Mouse (Mus musculus) kidney, embryonic 15.5 days (tissue): ENCODE data around the gene Aarsd1. TPM values are rescaled to one million over a fixed set of nuclear protein-coding genes. Genes with fewer than 3 reads are reported as not detected.

Experiments used
- ATAC-seq: fragments of 200-750 bp; cut with Nextera tagmentation; replicated peaks from 2 replicates; pipeline ENCODE4 v1.8.0; 2017; ENCODE audit warnings: moderate TSS enrichment; ENCODE audit not compliant: low FRiP score
- H3K27ac ChIP-seq: fragments of 300-500 bp; sonication (generic); 2 replicates; pipeline ENCODE4 v1.5.1; 2015; ENCODE audit warnings: mild to moderate bottlenecking, inconsistent platforms
- H3K27me3 ChIP-seq: fragments of 300-500 bp; sonication (generic); 2 replicates; pipeline ENCODE4 v1.6.1; 2015; ENCODE audit warnings: inconsistent platforms
- H3K36me3 ChIP-seq: fragments of 300-500 bp; sonication (generic); 2 replicates; pipeline ENCODE4 v1.6.1; 2015; ENCODE audit warnings: inconsistent platforms
- H3K4me1 ChIP-seq: fragments of 300-500 bp; sonication (generic); 2 replicates; pipeline ENCODE4 v1.6.1; 2015; ENCODE audit warnings: inconsistent platforms
- H3K4me2 ChIP-seq: fragments of 300-500 bp; sonication (generic); 2 replicates; pipeline ENCODE4 v1.6.1; 2015; ENCODE audit warnings: moderate library complexity, mild to moderate bottlenecking, inconsistent platforms
- H3K4me3 ChIP-seq: fragments of 300-500 bp; sonication (generic); replicated peaks from 2 replicates; pipeline ENCODE4 v1.5.1; 2015; ENCODE audit warnings: mild to moderate bottlenecking, inconsistent platforms
- H3K9ac ChIP-seq: fragments of 300-500 bp; sonication (generic); 2 replicates; pipeline ENCODE4 v1.6.1; 2015; ENCODE audit warnings: mild to moderate bottlenecking, inconsistent platforms
- H3K9me3 ChIP-seq: fragments of 300-500 bp; sonication (generic); replicated peaks from 2 replicates; pipeline ENCODE4 v1.6.1; 2016; ENCODE audit warnings: inconsistent platforms
- WGBS: fragments of 180-500 bp; shearing (Covaris S2); methylation state at CpG from one replicate; pipeline ENCODE4 v1.1.7; 2015; ENCODE audit warnings: mixed read lengths; 5-methylcytosine and 5-hydroxymethylcytosine counted together
- microRNA-seq: library from miRNA; unstranded; fragments of <30 nt; microRNA quantifications from one replicate; pipeline ENCODE4, GENCODE M21; 2016
- polyA plus RNA-seq: library from polyadenylated mRNA; unstranded; fragments of >200 nt; fragmentation: Nextera tagmentation; extraction: Ambion mirVana; gene quantifications from 2 replicates; pipeline ENCODE4 v1.2.1, GENCODE M21; 2015

The Aarsd1 gene
- polyA plus RNA-seq, 1 experiment from 2014 or later: 87.2 TPM

DNA sequence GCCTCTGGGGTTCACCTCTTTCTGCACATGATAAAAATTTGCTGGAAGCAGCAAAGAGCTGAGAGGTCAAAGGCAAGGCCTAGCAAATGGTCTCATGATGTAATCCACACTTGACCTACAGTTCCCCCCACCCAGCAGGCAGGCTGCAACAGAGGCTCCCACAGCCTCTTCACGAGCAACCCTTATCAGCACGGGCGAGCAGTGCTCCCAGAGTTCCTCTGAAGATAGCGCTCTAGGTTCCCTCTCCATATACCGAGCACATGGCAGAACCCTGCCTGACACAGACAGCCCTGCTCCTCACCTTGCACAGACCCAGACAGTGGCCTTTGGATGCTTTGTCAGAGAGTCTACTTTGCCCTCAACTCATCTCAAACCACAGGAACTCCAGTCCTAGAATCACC is 52.9 kb downstream of the Aarsd1 start:
- Histone ChIP-seq H3K27ac (peak overlapping the region; percentile 52), H3K4me1 (peaks cover 30% of the 10 kb centered on the region), H3K4me3 (no peak overlapping the region), H3K27me3 (no peaks in the 10 kb centered on the region), H3K9ac (no peak overlapping the region), H3K4me2 (no peak overlapping the region), H3K9me3 (no peaks in the 10 kb centered on the region), H3K36me3 (no peaks in the 10 kb centered on the region)
- 78% methylated on average over 5 of the region's 5 CpGs for WGBS
- ATAC-seq: no peak

- peaks cover 32% of the 10 kb centered on the region for H3K4me1 ChIP-seq
- 0 out of 2 replicates have a peak, but pooled peaks have one; percentile 26 for ATAC-seq
- WGBS: 36% methylated on average over 3 of the region's 3 CpGs
Measured at GRCm38 (mm10) chr11:101360651-101361113, 56.7 kb downstream of the Aarsd1 start.

GRCm38 (mm10) chr11:101359776-101360175 is 57.6 kb downstream of the Aarsd1 start:
- no peak for ATAC-seq
- H3K27me3 ChIP-seq: no peaks in the 10 kb centered on the region
- 61% methylated on average over 9 of the region's 9 CpGs for WGBS
- H3K9me3 ChIP-seq: no peaks in the 10 kb centered on the region
- peaks cover 32% of the 10 kb centered on the region for H3K4me1 ChIP-seq
- H3K4me3 ChIP-seq: no peak overlapping the region
- H3K36me3 ChIP-seq: no peaks in the 10 kb centered on the region
- no peak overlapping the region for H3K4me2 ChIP-seq
- peak overlapping the region; percentile 64 for H3K27ac ChIP-seq
- H3K9ac ChIP-seq: no peak overlapping the region

More at GRCm38 (mm10) chr11:101360651-101361113, 56.7 kb downstream of the Aarsd1 start:
- Histone ChIP-seq H3K4me2 (no peak overlapping the region), H3K9me3 (no peaks in the 10 kb centered on the region), H3K27me3 (no peaks in the 10 kb centered on the region), H3K27ac (peak overlapping the region; percentile 64), H3K9ac (no peak overlapping the region), H3K36me3 (no peaks in the 10 kb centered on the region), H3K4me3 (no peak overlapping the region)

GRCm38 (mm10) chr11:101357505-101358182 is 59.8 kb downstream of the Aarsd1 start:
- H3K36me3 ChIP-seq: no peaks in the 10 kb centered on the region
- ATAC-seq: no peak
- no peak overlapping the region for H3K4me2 ChIP-seq
- no peaks in the 10 kb centered on the region for H3K27me3 ChIP-seq
- no peaks in the 10 kb centered on the region for H3K9me3 ChIP-seq
- H3K27ac ChIP-seq: no peak overlapping the region
- WGBS: 83% methylated on average over 3 of the region's 3 CpGs
- H3K4me3 ChIP-seq: no peak overlapping the region
- no peak overlapping the region for H3K9ac ChIP-seq
- peaks cover 25% of the 10 kb centered on the region for H3K4me1 ChIP-seq

Small RNA genes lying within 50 kb of the gene (microRNA-seq; reads per million reads assigned to microRNA genes)
- gene Mir6929: not detected

Other genes starting within 250 kb of the Aarsd1 start
- 1.9 and 2.0 TPM in 2 replicates for gene Cntnap1, start 247.1 kb downstream of the Aarsd1 start, polyA plus RNA-seq
- 17.0 and 18.6 TPM in 2 replicates for gene Plekhh3, start 246.3 kb downstream of the Aarsd1 start, polyA plus RNA-seq
- gene Ccr10, start 242.2 kb downstream of the Aarsd1 start, polyA plus RNA-seq: 0.78 and 0.82 TPM in 2 replicates
- 22.9 and 27.0 TPM in 2 replicates for gene Ezh1, start 191.2 kb downstream of the Aarsd1 start, polyA plus RNA-seq
- gene Ramp2, start 171.6 kb downstream of the Aarsd1 start, polyA plus RNA-seq: 220 and 232 TPM in 2 replicates
- 135 and 147 TPM in 2 replicates for gene Vps25, start 163.9 kb downstream of the Aarsd1 start, polyA plus RNA-seq
- gene Wnk4, start 157.0 kb downstream of the Aarsd1 start, polyA plus RNA-seq: 25.5 and 27.2 TPM in 2 replicates
- gene Cntd1, start 138.6 kb downstream of the Aarsd1 start, polyA plus RNA-seq: 1.6 and 3.1 TPM in 2 replicates
- gene Coa3, start 138.5 kb downstream of the Aarsd1 start, polyA plus RNA-seq: 185 and 195 TPM in 2 replicates
- gene Becn1, start 115.3 kb downstream of the Aarsd1 start, polyA plus RNA-seq: 162 and 166 TPM in 2 replicates
- gene Psme3, start 101.4 kb downstream of the Aarsd1 start, polyA plus RNA-seq: 153 and 156 TPM in 2 replicates
- gene Aoc2, start 92.6 kb downstream of the Aarsd1 start, polyA plus RNA-seq: 1.7 and 2.0 TPM in 2 replicates
- gene Aoc3, start 87.0 kb downstream of the Aarsd1 start, polyA plus RNA-seq: 0.57 and 0.97 TPM in 2 replicates
- gene G6pc, start 50.1 kb downstream of the Aarsd1 start, polyA plus RNA-seq: 1.1 and 1.2 TPM in 2 replicates
- 10.0 and 10.3 TPM in 2 replicates for gene Gm27029, start 7.2 kb upstream of the Aarsd1 start, polyA plus RNA-seq
- 20.4 and 21.7 TPM in 2 replicates for gene Rundc1, start 7.5 kb upstream of the Aarsd1 start, polyA plus RNA-seq
- gene Ptges3l, start 7.7 kb upstream of the Aarsd1 start, polyA plus RNA-seq: 12.3 and 12.6 TPM in 2 replicates
- gene Rpl27, start 24.7 kb upstream of the Aarsd1 start, polyA plus RNA-seq: 369 and 421 TPM in 2 replicates
- gene Ifi35, start 30.8 kb upstream of the Aarsd1 start, polyA plus RNA-seq: 13.8 and 18.8 TPM in 2 replicates
- 9.0 and 11.4 TPM in 2 replicates for gene Rnd2, start 47.4 kb upstream of the Aarsd1 start, polyA plus RNA-seq
- gene Vat1, start 48.6 kb upstream of the Aarsd1 start, polyA plus RNA-seq: 31.8 and 37.5 TPM in 2 replicates
- gene Brca1, start 134.3 kb upstream of the Aarsd1 start, polyA plus RNA-seq: 12.9 and 14.4 TPM in 2 replicates
- 74.8 and 76.4 TPM in 2 replicates for gene Nbr1, start 134.5 kb upstream of the Aarsd1 start, polyA plus RNA-seq
- 5.5 and 5.8 TPM in 2 replicates for gene Tmem106a, start 164.6 kb upstream of the Aarsd1 start, polyA plus RNA-seq
- gene Gm11634, start 181.6 kb upstream of the Aarsd1 start, polyA plus RNA-seq: not detected in 2 replicates
- 35.5 and 41.1 TPM in 2 replicates for gene Rdm1, start 209.6 kb upstream of the Aarsd1 start, polyA plus RNA-seq
- 3.9 and 4.1 TPM in 2 replicates for gene Arl4d, start 247.9 kb upstream of the Aarsd1 start, polyA plus RNA-seq